Mouse (Mus musculus) megakaryocyte, embryonic 14.5 days (primary cell): ENCODE results near the gene Tbxas1.

Experiments used
- FLI1 ChIP-seq: IDR thresholded peaks from 2 replicates; pipeline ENCODE4 v1.6.1; 2012; ENCODE audit warnings: low read length, inconsistent platforms, mixed read lengths
- GATA1 ChIP-seq: IDR thresholded peaks from 3 replicates; pipeline ENCODE4 v1.6.1; 2012; ENCODE audit warnings: mixed read lengths, low read length, inconsistent platforms, borderline replicate concordance

GRCm38 (mm10) chr6:39005945-39006572 is 130.9 kb downstream of the Tbxas1 start:
- TF ChIP-seq GATA1 (no peak), FLI1 (no peak)
